Mouse (Mus musculus) subcutaneous adipose tissue, adult 2 months (tissue): Measurements from ENCODE around the gene Foxp2. TPM values are rescaled to one million over a fixed set of nuclear protein-coding genes. Genes with fewer than 3 reads are reported as not detected.

ENCODE experiments used
- polyA plus RNA-seq: library from polyadenylated mRNA; depleted of rRNA; stranded (reverse); fragments of >200 nt; gene quantifications from 2 replicates; pipeline ENCODE4 v1.2.3, GENCODE M21; 2012; ENCODE audit warnings: low replicate concordance; rRNA removed

Gene Foxp2
- 0.19 and 2.2 TPM in 2 replicates for polyA plus RNA-seq

GRCm38 (mm10) chr6:14901183-14901970 is at the start of gene Foxp2:
TSS of gene Foxp2 (plus strand) at chr6:14901349.

Other genes starting within 250 kb of the Foxp2 start
- gene Ppp1r3a, start 146.1 kb upstream of the Foxp2 start, polyA plus RNA-seq = not detected in 2 replicates